Mouse (Mus musculus): ENCODE results near the gene Gnaq. TPM values are rescaled to one million over a fixed set of nuclear protein-coding genes. Genes with fewer than 3 reads are reported as not detected.
"Not testable (repeated sequence)": the region's sequence is repeated elsewhere in the genome, so short reads cannot be mapped to it uniquely, and the experiment has no call there.

Gene Gnaq
- polyA plus RNA-seq, 1 experiment = 8.1 TPM

- H3K27me3 ChIP-seq (ENCODE audit: control insufficient read depth, insufficient read depth, low read length) = no peaks in the 10 kb centered on the region
- H3K4me3 ChIP-seq (ENCODE audit: control insufficient read depth, insufficient read depth, low read length) = no peak overlapping the region
- TF ChIP-seq CTCF (IDR thresholded peaks at IDR 0.05; ENCODE audit: borderline replicate concordance, control insufficient read depth, extremely low read depth, insufficient read depth, low read length, poor library complexity) = no peak
- TF ChIP-seq POLR2A (IDR thresholded peaks at IDR 0.05; ENCODE audit: control insufficient read depth, extremely low read depth, insufficient read depth, low read length, poor library complexity) = no peak
- DNase-seq = no peak
- H3K36me3 ChIP-seq (ENCODE audit: control insufficient read depth, insufficient read depth, low read length) = no peaks in the 10 kb centered on the region
- H3K27ac ChIP-seq (ENCODE audit: control insufficient read depth, insufficient read depth, low read length) = no peak overlapping the region
- H3K4me1 ChIP-seq (replicated peaks; ENCODE audit: control insufficient read depth, insufficient read depth, low read length) = no peaks in the 10 kb centered on the region
Measured at GRCm38 (mm10) chr19:16154480-16154879, 21.8 kb downstream of the Gnaq start.

- no peak for TF ChIP-seq CTCF (IDR thresholded peaks at IDR 0.05; ENCODE audit: borderline replicate concordance, control insufficient read depth, extremely low read depth, insufficient read depth, low read length, poor library complexity)
- no peak for TF ChIP-seq POLR2A (IDR thresholded peaks at IDR 0.05; ENCODE audit: control insufficient read depth, extremely low read depth, insufficient read depth, low read length, poor library complexity)
- H3K27ac ChIP-seq (ENCODE audit: control insufficient read depth, insufficient read depth, low read length) = no peak overlapping the region
- WGBS = 98% methylated on average over 7 of the region's 7 CpGs
- DNase-seq = no peak
- H3K36me3 ChIP-seq (ENCODE audit: control insufficient read depth, insufficient read depth, low read length) = no peaks in the 10 kb centered on the region
- no peak overlapping the region for H3K4me3 ChIP-seq (ENCODE audit: control insufficient read depth, insufficient read depth, low read length)
- H3K27me3 ChIP-seq (ENCODE audit: control insufficient read depth, insufficient read depth, low read length) = no peaks in the 10 kb centered on the region
- H3K4me1 ChIP-seq (replicated peaks; ENCODE audit: control insufficient read depth, insufficient read depth, low read length) = no peaks in the 10 kb centered on the region
Measured at GRCm38 (mm10) chr19:16157120-16157519, 24.5 kb downstream of the Gnaq start.

- DNase-seq = no peak
- Histone ChIP-seq H3K27ac (ENCODE audit: control insufficient read depth, insufficient read depth, low read length) (no peak overlapping the region), H3K4me3 (ENCODE audit: control insufficient read depth, insufficient read depth, low read length) (no peak overlapping the region), H3K36me3 (ENCODE audit: control insufficient read depth, insufficient read depth, low read length) (no peaks in the 10 kb centered on the region), H3K4me1 (replicated peaks; ENCODE audit: control insufficient read depth, insufficient read depth, low read length) (no peaks in the 10 kb centered on the region), H3K27me3 (ENCODE audit: control insufficient read depth, insufficient read depth, low read length) (no peaks in the 10 kb centered on the region)
- no peak for TF ChIP-seq POLR2A (IDR thresholded peaks at IDR 0.05; ENCODE audit: control insufficient read depth, extremely low read depth, insufficient read depth, low read length, poor library complexity)
- TF ChIP-seq CTCF (IDR thresholded peaks at IDR 0.05; ENCODE audit: borderline replicate concordance, control insufficient read depth, extremely low read depth, insufficient read depth, low read length, poor library complexity) = no peak
- 94% methylated on average over 2 of the region's 2 CpGs for WGBS
Measured at GRCm38 (mm10) chr19:16160759-16161158, 28.1 kb downstream of the Gnaq start.

GRCm38 (mm10) chr19:16161222-16161621 lies 28.6 kb downstream of the Gnaq start:
- no peak for DNase-seq
- no peaks in the 10 kb centered on the region for H3K4me1 ChIP-seq (replicated peaks; ENCODE audit: control insufficient read depth, insufficient read depth, low read length)
- no peak for TF ChIP-seq CTCF (IDR thresholded peaks at IDR 0.05; ENCODE audit: borderline replicate concordance, control insufficient read depth, extremely low read depth, insufficient read depth, low read length, poor library complexity)
- TF ChIP-seq POLR2A (IDR thresholded peaks at IDR 0.05; ENCODE audit: control insufficient read depth, extremely low read depth, insufficient read depth, low read length, poor library complexity) = no peak
- H3K27me3 ChIP-seq (ENCODE audit: control insufficient read depth, insufficient read depth, low read length) = no peaks in the 10 kb centered on the region
- no peak overlapping the region for H3K4me3 ChIP-seq (ENCODE audit: control insufficient read depth, insufficient read depth, low read length)
- no peaks in the 10 kb centered on the region for H3K36me3 ChIP-seq (ENCODE audit: control insufficient read depth, insufficient read depth, low read length)
- no peak overlapping the region for H3K27ac ChIP-seq (ENCODE audit: control insufficient read depth, insufficient read depth, low read length)
- 96% methylated on average over 2 of the region's 2 CpGs for WGBS

- not testable (repeated sequence) for DNase-seq; H3K36me3 ChIP-seq (ENCODE audit: control insufficient read depth, insufficient read depth, low read length); H3K27me3 ChIP-seq (ENCODE audit: control insufficient read depth, insufficient read depth, low read length); H3K27ac ChIP-seq (ENCODE audit: control insufficient read depth, insufficient read depth, low read length); H3K4me3 ChIP-seq (ENCODE audit: control insufficient read depth, insufficient read depth, low read length); H3K4me1 ChIP-seq (replicated peaks; ENCODE audit: control insufficient read depth, insufficient read depth, low read length)
- 96% methylated on average over 13 of the region's 13 CpGs for WGBS
Measured at GRCm38 (mm10) chr19:16164396-16164795, 31.8 kb downstream of the Gnaq start.

- Histone ChIP-seq H3K4me1 (replicated peaks; ENCODE audit: control insufficient read depth, insufficient read depth, low read length) (0 out of 2 replicates have a peak, but pooled peaks cover 4% of the 10 kb centered on the region), H3K27me3 (ENCODE audit: control insufficient read depth, insufficient read depth, low read length) (no peaks in the 10 kb centered on the region), H3K4me3 (ENCODE audit: control insufficient read depth, insufficient read depth, low read length) (no peak overlapping the region), H3K27ac (ENCODE audit: control insufficient read depth, insufficient read depth, low read length) (no peak overlapping the region), H3K36me3 (ENCODE audit: control insufficient read depth, insufficient read depth, low read length) (no peaks in the 10 kb centered on the region)
- DNase-seq = no peak
- TF ChIP-seq POLR2A (IDR thresholded peaks at IDR 0.05; ENCODE audit: control insufficient read depth, extremely low read depth, insufficient read depth, low read length, poor library complexity) = no peak
- TF ChIP-seq CTCF (IDR thresholded peaks at IDR 0.05; ENCODE audit: borderline replicate concordance, control insufficient read depth, extremely low read depth, insufficient read depth, low read length, poor library complexity) = no peak
- 84% methylated on average over 4 of the region's 4 CpGs for WGBS
Measured at GRCm38 (mm10) chr19:16167185-16167584, 34.6 kb downstream of the Gnaq start.

GRCm38 (mm10) chr19:16168192-16168591 lies 35.6 kb downstream of the Gnaq start:
- H3K27ac ChIP-seq (ENCODE audit: control insufficient read depth, insufficient read depth, low read length) = no peak overlapping the region
- no peak overlapping the region for H3K4me3 ChIP-seq (ENCODE audit: control insufficient read depth, insufficient read depth, low read length)
- no peaks in the 10 kb centered on the region for H3K27me3 ChIP-seq (ENCODE audit: control insufficient read depth, insufficient read depth, low read length)
- 0 out of 2 replicates have a peak, but pooled peaks cover 4% of the 10 kb centered on the region for H3K4me1 ChIP-seq (replicated peaks; ENCODE audit: control insufficient read depth, insufficient read depth, low read length)
- WGBS = 80% methylated on average over 4 of the region's 4 CpGs
- no peak for DNase-seq
- H3K36me3 ChIP-seq (ENCODE audit: control insufficient read depth, insufficient read depth, low read length) = no peaks in the 10 kb centered on the region
- TF ChIP-seq POLR2A (IDR thresholded peaks at IDR 0.05; ENCODE audit: control insufficient read depth, extremely low read depth, insufficient read depth, low read length, poor library complexity) (no peak), CTCF (IDR thresholded peaks at IDR 0.05; ENCODE audit: borderline replicate concordance, control insufficient read depth, extremely low read depth, insufficient read depth, low read length, poor library complexity) (no peak)

All from thymus, adult 2 months (tissue).